Mouse (Mus musculus) small intestine, adult 2 months (tissue): Measurements from ENCODE around the gene Nmd3.

Experiments
- CTCF ChIP-seq: fragments of 200-500 bp; IDR thresholded peaks from 2 replicates; pipeline ENCODE4 v1.5.1; 2012; ENCODE audit warnings: low read depth, mild to moderate bottlenecking, control low read depth, inconsistent platforms, low read length, moderate library complexity, mixed read lengths; ENCODE audit not compliant: insufficient replicate concordance, insufficient read length; ENCODE audit errors: extremely low read depth
- POLR2A ChIP-seq: fragments of 200-500 bp; IDR thresholded peaks from 2 replicates; pipeline ENCODE4 v1.6.1; 2012; ENCODE audit warnings: low read depth, mild to moderate bottlenecking, control low read depth, inconsistent platforms, low read length, moderate library complexity

DNA sequence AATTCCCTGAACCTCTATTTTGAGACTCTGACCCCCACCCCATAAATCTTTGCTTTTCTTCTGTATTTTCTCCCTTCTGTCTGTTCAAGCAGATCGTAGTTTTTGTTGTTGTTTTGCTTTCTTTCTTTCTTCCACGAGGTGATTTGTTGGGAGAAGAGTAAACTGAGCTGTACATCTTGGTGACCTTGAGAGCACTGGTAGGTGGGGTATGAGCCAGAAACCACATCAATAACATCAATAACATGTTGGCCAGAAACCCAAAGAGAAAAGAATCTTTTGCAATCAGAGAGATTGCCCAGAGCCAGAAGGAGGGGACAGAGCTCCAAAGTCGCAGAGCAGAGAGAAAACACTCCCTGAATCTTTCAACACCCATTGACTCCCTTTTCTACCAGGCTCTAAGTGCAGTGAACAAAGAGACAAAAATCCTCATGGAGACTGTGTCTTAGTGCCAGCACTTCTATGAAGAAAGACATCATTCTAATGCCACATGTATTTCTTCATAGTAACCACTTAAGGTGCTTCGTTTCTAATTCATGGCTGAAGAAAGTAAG lies 57.5 kb downstream of the Nmd3 start:
- TF ChIP-seq POLR2A (no peak), CTCF (no peak)
